Mouse (Mus musculus) E14TG2a.4 (cell line): ENCODE measurements around the gene Rnf213.

ENCODE experiments used
- H3K27me3 ChIP-seq: 2 replicates; pipeline ENCODE4 v1.6.1; 2014; ENCODE audit warnings: low read length, control low read depth; ENCODE audit not compliant: insufficient read depth
- H3K36me3 ChIP-seq: 2 replicates; pipeline ENCODE4 v1.6.1; 2014; ENCODE audit warnings: low read length, control low read depth; ENCODE audit not compliant: insufficient read depth
- H3K4me1 ChIP-seq: replicated peaks from 2 replicates; pipeline ENCODE4 v1.6.1; 2014; ENCODE audit warnings: low read depth, low read length, control low read depth
- H3K4me3 ChIP-seq: replicated peaks from 2 replicates; pipeline ENCODE4 v1.5.1; 2014; ENCODE audit warnings: mild to moderate bottlenecking, low read length
- H3K9me3 ChIP-seq: 2 replicates; pipeline ENCODE4 v1.6.1; 2014; ENCODE audit warnings: low read length, control low read depth
- CTCF ChIP-seq: conservative IDR thresholded peaks from 2 replicates; pipeline ENCODE4 v1.5.1; 2014; ENCODE audit warnings: low read length
- NANOG ChIP-seq: IDR thresholded peaks from 2 replicates; pipeline ENCODE4 v1.6.1; 2014; ENCODE audit warnings: borderline replicate concordance, low read length, mixed read lengths
- POU5F1 ChIP-seq: IDR thresholded peaks from 2 replicates; pipeline ENCODE4 v1.6.1; 2014; ENCODE audit warnings: low read length, borderline replicate concordance

The Rnf213 gene

DNA sequence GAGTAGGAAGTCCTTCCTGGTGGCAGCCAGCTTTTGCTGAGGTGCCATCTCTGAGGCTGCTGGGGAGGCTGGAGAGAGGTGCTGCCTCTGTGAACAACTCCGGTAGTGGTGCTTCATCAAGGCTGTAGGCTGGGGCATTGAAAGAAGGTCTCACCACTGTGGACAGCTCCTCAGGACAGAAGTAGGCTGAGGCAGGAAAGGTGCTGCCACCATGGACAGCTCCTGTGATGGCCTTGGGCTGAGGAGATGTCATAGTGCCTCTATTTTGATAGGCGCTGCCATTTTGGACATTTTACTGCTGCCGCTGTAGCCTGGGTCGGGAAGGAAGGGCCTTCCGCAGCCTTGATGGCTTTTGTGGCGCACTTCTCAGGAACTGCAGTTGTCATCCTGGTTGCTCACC, 99.9 kb downstream of the Rnf213 start:
- H3K4me1 ChIP-seq, result peaks cover 17% of the 10 kb centered on the region
- no peaks in the 10 kb centered on the region for H3K9me3 ChIP-seq
- TF ChIP-seq POU5F1, result no peak
- no peak overlapping the region for H3K4me3 ChIP-seq
- H3K27me3 ChIP-seq, result 0 out of 2 replicates have a peak, but pooled peaks cover 5% of the 10 kb centered on the region
- peaks cover 43% of the 10 kb centered on the region for H3K36me3 ChIP-seq

- Histone ChIP-seq H3K4me1 (peaks cover 17% of the 10 kb centered on the region), H3K9me3 (no peaks in the 10 kb centered on the region), H3K36me3 (peaks cover 43% of the 10 kb centered on the region), H3K4me3 (no peak overlapping the region), H3K27me3 (0 out of 2 replicates have a peak, but pooled peaks cover 5% of the 10 kb centered on the region)
- TF ChIP-seq POU5F1 (no peak), NANOG (no peak), CTCF (no peak)
Measured at GRCm38 (mm10) chr11:119493516-119493915, 100.6 kb downstream of the Rnf213 start.

GRCm38 (mm10) chr11:119496147-119496546, 103.2 kb downstream of the Rnf213 start:
- no peak for TF ChIP-seq POU5F1
- no peak for TF ChIP-seq NANOG
- no peak for TF ChIP-seq CTCF
- peaks cover 65% of the 10 kb centered on the region for H3K36me3 ChIP-seq
- H3K4me3 ChIP-seq, result no peak overlapping the region
- no peaks in the 10 kb centered on the region for H3K27me3 ChIP-seq
- H3K4me1 ChIP-seq, result peaks cover 8% of the 10 kb centered on the region
- H3K9me3 ChIP-seq, result no peaks in the 10 kb centered on the region

- Histone ChIP-seq H3K27me3 (no peaks in the 10 kb centered on the region), H3K4me1 (no peaks in the 10 kb centered on the region; the same call in 1 of the 2 replicates), H3K4me3 (no peak overlapping the region), H3K36me3 (peaks cover 78% of the 10 kb centered on the region), H3K9me3 (no peaks in the 10 kb centered on the region)
- TF ChIP-seq POU5F1, result no peak
- no peak for TF ChIP-seq NANOG
- TF ChIP-seq CTCF, result no peak
Measured at GRCm38 (mm10) chr11:119497451-119497850, 104.6 kb downstream of the Rnf213 start.

- TF ChIP-seq POU5F1 (no peak), NANOG (no peak), CTCF (no peak)
- no peaks in the 10 kb centered on the region for H3K9me3 ChIP-seq
- no peak overlapping the region for H3K4me3 ChIP-seq
- peaks cover 87% of the 10 kb centered on the region for H3K36me3 ChIP-seq
- no peaks in the 10 kb centered on the region for H3K27me3 ChIP-seq
- H3K4me1 ChIP-seq, result no peaks in the 10 kb centered on the region
Measured at GRCm38 (mm10) chr11:119499297-119499696, 106.4 kb downstream of the Rnf213 start.

GRCm38 (mm10) chr11:119500011-119500410, 107.1 kb downstream of the Rnf213 start:
- H3K9me3 ChIP-seq, result no peaks in the 10 kb centered on the region
- no peaks in the 10 kb centered on the region for H3K27me3 ChIP-seq
- no peaks in the 10 kb centered on the region for H3K4me1 ChIP-seq
- peaks cover 89% of the 10 kb centered on the region for H3K36me3 ChIP-seq
- TF ChIP-seq NANOG (no peak), POU5F1 (no peak), CTCF (no peak)
- no peak overlapping the region for H3K4me3 ChIP-seq

DNA sequence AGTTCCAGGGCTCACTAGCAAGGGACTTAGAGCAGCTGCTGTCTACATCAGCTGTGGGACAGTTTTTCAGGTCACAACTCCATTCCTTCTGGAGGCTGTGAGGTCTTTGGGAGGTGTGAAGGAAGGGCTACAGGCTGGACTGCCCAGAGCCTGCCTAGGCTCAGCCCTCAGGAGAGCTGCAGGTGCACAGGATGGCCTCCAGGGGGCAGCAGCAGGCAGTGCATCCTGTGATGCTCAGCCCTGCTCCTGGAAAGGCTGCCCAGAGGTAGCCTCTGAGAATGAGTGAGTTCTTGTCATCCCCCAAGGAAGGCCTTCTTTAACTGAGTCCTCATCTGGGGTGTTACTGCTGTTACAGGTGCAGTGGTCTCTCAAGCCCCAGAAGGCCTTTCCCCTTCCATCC, 110.8 kb downstream of the Rnf213 start:
- TF ChIP-seq NANOG (no peak), POU5F1 (no peak), CTCF (peak; percentile 96)
- H3K4me1 ChIP-seq, result no peaks in the 10 kb centered on the region
- no peaks in the 10 kb centered on the region for H3K27me3 ChIP-seq
- peaks cover 96% of the 10 kb centered on the region for H3K36me3 ChIP-seq
- H3K9me3 ChIP-seq, result no peaks in the 10 kb centered on the region
- no peak overlapping the region for H3K4me3 ChIP-seq

GRCm38 (mm10) chr11:119506386-119506785, 113.5 kb downstream of the Rnf213 start:
- Histone ChIP-seq H3K27me3 (no peaks in the 10 kb centered on the region), H3K9me3 (no peaks in the 10 kb centered on the region), H3K36me3 (peaks cover 73% of the 10 kb centered on the region), H3K4me1 (peaks cover 9% of the 10 kb centered on the region), H3K4me3 (no peak overlapping the region)
- TF ChIP-seq POU5F1 (no peak), CTCF (no peak), NANOG (no peak)

DNA sequence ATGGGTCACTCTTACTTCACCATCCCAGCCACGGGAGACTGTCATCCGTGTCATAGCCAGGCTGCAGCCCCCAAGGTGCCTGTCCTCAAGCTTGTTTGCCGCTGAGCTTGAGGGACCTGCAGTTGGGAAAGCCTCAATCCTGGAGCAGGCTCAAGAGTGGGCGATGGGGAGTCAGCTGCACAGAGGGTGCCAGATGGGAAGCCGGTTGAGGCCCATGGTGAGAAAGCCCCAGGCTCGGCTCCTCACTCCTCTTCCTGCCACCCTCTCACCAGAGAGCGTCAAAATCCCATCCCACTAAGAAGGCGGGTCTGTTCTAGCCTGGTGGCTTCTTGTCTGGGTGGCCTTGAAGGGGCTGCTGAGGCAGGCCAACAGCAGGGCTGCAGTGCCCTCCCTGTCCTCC, 114.9 kb downstream of the Rnf213 start:
- peaks cover 59% of the 10 kb centered on the region for H3K36me3 ChIP-seq
- peaks cover 9% of the 10 kb centered on the region for H3K4me1 ChIP-seq
- no peaks in the 10 kb centered on the region for H3K9me3 ChIP-seq
- peaks cover 6% of the 10 kb centered on the region for H3K27me3 ChIP-seq
- TF ChIP-seq CTCF (no peak), POU5F1 (no peak), NANOG (no peak)
- no peak overlapping the region for H3K4me3 ChIP-seq
